Mouse (Mus musculus): ENCODE measurements around the gene Raly. TPM values are rescaled to one million over a fixed set of nuclear protein-coding genes. Genes with fewer than 3 reads are reported as not detected.

Gene Raly
- total RNA-seq (2022): 10 to 100 TPM; 54.8 to 69.4 (median 58.4) TPM

- peak; percentile 95 to 97 for DNase-seq (ENCODE audit: low spot score in 2 of 2)
These were observed at the start of gene Raly, which contains the start of gene a for GRCm38 (mm10) chr2:154790656-154791483. Raly (plus strand) TSS chr2:154791096. a (plus strand) TSS chr2:154791402.

- DNase-seq (ENCODE audit: low spot score in 2 of 2): no peak
These were observed 47.7 kb upstream of the Raly start for GRCm38 (mm10) chr2:154742911-154743819.

GRCm38 (mm10) chr2:154743915-154744314, 47.0 kb upstream of the Raly start:
- no peak for DNase-seq (ENCODE audit: low spot score in 2 of 2)

- no peak for DNase-seq (ENCODE audit: low spot score in 2 of 2)
These were observed 42.5 kb upstream of the Raly start for GRCm38 (mm10) chr2:154748383-154748782.

- DNase-seq (ENCODE audit: low spot score in 2 of 2): no peak
These were observed 41.6 kb upstream of the Raly start for GRCm38 (mm10) chr2:154749046-154750036.

GRCm38 (mm10) chr2:154751924-154752323, 39.0 kb upstream of the Raly start:
- DNase-seq (ENCODE audit: low spot score in 2 of 2): no peak

GRCm38 (mm10) chr2:154754068-154754560, 36.8 kb upstream of the Raly start:
- no peak for DNase-seq (ENCODE audit: low spot score in 2 of 2)

- DNase-seq (ENCODE audit: low spot score in 2 of 2): no peak
These were observed 35.1 kb upstream of the Raly start for GRCm38 (mm10) chr2:154755791-154756190.

- no peak for DNase-seq (ENCODE audit: low spot score in 2 of 2)
These were observed 33.2 kb upstream of the Raly start for GRCm38 (mm10) chr2:154757691-154758090.

- DNase-seq (ENCODE audit: low spot score in 2 of 2): no peak
These were observed 32.4 kb upstream of the Raly start for GRCm38 (mm10) chr2:154758454-154758853.

GRCm38 (mm10) chr2:154763226-154763625, 27.7 kb upstream of the Raly start:
- no peak for DNase-seq (ENCODE audit: low spot score in 2 of 2)

GRCm38 (mm10) chr2:154764828-154765497, 25.9 kb upstream of the Raly start:
- no peak for DNase-seq (ENCODE audit: low spot score in 2 of 2)

GRCm38 (mm10) chr2:154765554-154766008, 25.3 kb upstream of the Raly start:
- DNase-seq (ENCODE audit: low spot score in 2 of 2): no peak

GRCm38 (mm10) chr2:154767051-154767450, 23.8 kb upstream of the Raly start:
- DNase-seq (ENCODE audit: low spot score in 2 of 2): no peak

GRCm38 (mm10) chr2:154769930-154770329, 21.0 kb upstream of the Raly start, which contains the start of gene Gm14214:
Gm14214 (minus strand) TSS chr2:154770030.
- no peak for DNase-seq (ENCODE audit: low spot score in 2 of 2)

- DNase-seq (ENCODE audit: low spot score in 2 of 2): no peak
These were observed 19.3 kb upstream of the Raly start for GRCm38 (mm10) chr2:154771604-154772003.

- DNase-seq (ENCODE audit: low spot score in 2 of 2): no peak
These were observed 16.9 kb upstream of the Raly start for GRCm38 (mm10) chr2:154774032-154774431.

GRCm38 (mm10) chr2:154776496-154776895, 14.4 kb upstream of the Raly start:
- no peak for DNase-seq (ENCODE audit: low spot score in 2 of 2)

- DNase-seq (ENCODE audit: low spot score in 2 of 2): no peak
These were observed 11.2 kb upstream of the Raly start for GRCm38 (mm10) chr2:154779648-154780047.

- DNase-seq (ENCODE audit: low spot score in 2 of 2): no peak
These were observed 8.5 kb upstream of the Raly start for GRCm38 (mm10) chr2:154782361-154782760.

Data from gastrocnemius, adult 8-10 months (tissue).